Mouse (Mus musculus) forebrain, embryonic 14.5 days (tissue): ENCODE data around the gene Cstad. TPM values are rescaled to one million over a fixed set of nuclear protein-coding genes. Genes with fewer than 3 reads are reported as not detected.
A peak's percentile ranks its signal among the peaks of the same experiment; 100 is the strongest.

ENCODE experiments used
- ATAC-seq: fragments of 200-750 bp; cut with Nextera tagmentation; 2 replicates; pipeline ENCODE4 v1.8.0; 2017; ENCODE audit warnings: mild to moderate bottlenecking, moderate library complexity
- DNase-seq: peaks from one replicate; pipeline ENCODE4 v3.0.0-alpha.2; 2015; ENCODE audit warnings: low spot score
- H3K27ac ChIP-seq: fragments of 300-500 bp; sonication (generic); 2 replicates; pipeline ENCODE4 v1.5.1; 2014; ENCODE audit warnings: low read depth, mild to moderate bottlenecking, control low read depth, low read length, moderate library complexity
- H3K27me3 ChIP-seq: fragments of 300-500 bp; sonication (generic); replicated peaks from 2 replicates; pipeline ENCODE4 v1.6.1; 2014; ENCODE audit warnings: low read length, control low read depth, mixed read lengths; ENCODE audit not compliant: control insufficient read depth, insufficient read depth
- H3K36me3 ChIP-seq: fragments of 300-500 bp; sonication (generic); 2 replicates; pipeline ENCODE4 v1.6.1; 2014; ENCODE audit warnings: low read length, control low read depth; ENCODE audit not compliant: control insufficient read depth, insufficient read depth
- H3K4me1 ChIP-seq: fragments of 300-500 bp; sonication (generic); 2 replicates; pipeline ENCODE4 v1.6.1; 2014; ENCODE audit warnings: antibody characterized with exemption, low read length, control low read depth; ENCODE audit not compliant: control insufficient read depth, insufficient read depth
- H3K4me2 ChIP-seq: fragments of 300-500 bp; sonication (generic); 2 replicates; pipeline ENCODE4 v1.6.1; 2014; ENCODE audit warnings: mild to moderate bottlenecking, control low read depth, low read length
- H3K4me3 ChIP-seq: fragments of 300-500 bp; sonication (generic); 2 replicates; pipeline ENCODE4 v1.5.1; 2014; ENCODE audit warnings: low read depth, low read length, control low read depth
- H3K9ac ChIP-seq: fragments of 300-500 bp; sonication (generic); 2 replicates; pipeline ENCODE4 v1.6.1; 2014; ENCODE audit warnings: mild to moderate bottlenecking, low read length, control low read depth, moderate library complexity
- H3K9me3 ChIP-seq: fragments of 300-500 bp; sonication (generic); replicated peaks from 2 replicates; pipeline ENCODE4 v1.6.1; 2016; ENCODE audit warnings: low read length, control low read depth, mixed read lengths; ENCODE audit not compliant: control insufficient read depth
- WGBS: fragments of 180-500 bp; shearing (Covaris S2); extraction: QIAGEN DNeasy Blood & Tissue Kit; methylation state at CpG from one replicate; pipeline ENCODE4 v1.1.7; 2014; 5-methylcytosine and 5-hydroxymethylcytosine counted together
- polyA plus RNA-seq: library from polyadenylated mRNA; unstranded; fragments of >200 nt; fragmentation: Nextera tagmentation; extraction: Ambion mirVana; gene quantifications from 2 replicates; pipeline ENCODE4 v1.2.1, GENCODE M21; 2014

The Cstad gene
- polyA plus RNA-seq, 1 experiment from 2014 or later = 1.2 TPM

- peaks cover 38% of the 10 kb centered on the region for H3K4me1 ChIP-seq
- H3K9me3 ChIP-seq = no peaks in the 10 kb centered on the region
- peak overlapping the region; percentile 13; the same call in 1 of the 2 replicates for H3K9ac ChIP-seq
- H3K4me3 ChIP-seq = no peak overlapping the region
- no peaks in the 10 kb centered on the region for H3K27me3 ChIP-seq
- DNase-seq (no peak), ATAC-seq (no peak)
- H3K36me3 ChIP-seq = no peaks in the 10 kb centered on the region
- 20% methylated on average over 20 of the region's 20 CpGs for WGBS
- H3K27ac ChIP-seq = peak overlapping the region; percentile 44; the same call in 1 of the 2 replicates
- H3K4me2 ChIP-seq = no peak overlapping the region
These were observed 6.4 kb downstream of the Cstad start for GRCm38 (mm10) chr2:30600965-30601841.

DNA sequence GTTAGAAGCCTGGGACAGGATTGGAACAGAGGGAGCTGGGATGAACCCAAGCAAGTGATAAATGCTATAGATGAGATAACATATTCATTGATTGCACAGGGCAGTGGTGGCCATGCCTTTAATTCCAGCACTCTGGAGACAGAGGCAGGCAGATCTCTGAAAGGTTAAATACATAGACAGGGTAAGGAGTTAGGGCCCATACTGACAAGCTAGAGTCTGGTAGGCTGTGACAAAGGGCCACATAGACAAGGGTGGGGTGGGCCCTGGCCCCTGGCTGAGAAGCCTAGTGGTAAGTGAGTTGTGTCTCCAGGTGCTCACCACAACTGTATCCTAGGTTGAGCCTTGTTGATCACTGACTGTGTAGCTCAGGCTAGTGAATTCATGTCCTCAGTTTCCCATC is 7.6 kb downstream of the Cstad start:
- Histone ChIP-seq H3K4me2 (no peak overlapping the region), H3K4me3 (no peak overlapping the region), H3K9ac (no peak overlapping the region), H3K27ac (no peak overlapping the region), H3K4me1 (peaks cover 51% of the 10 kb centered on the region), H3K36me3 (no peaks in the 10 kb centered on the region), H3K9me3 (no peaks in the 10 kb centered on the region), H3K27me3 (no peaks in the 10 kb centered on the region)
- ATAC-seq (no peak), DNase-seq (no peak)

- no peak overlapping the region for H3K4me2 ChIP-seq
- H3K9ac ChIP-seq = no peak overlapping the region
- no peak overlapping the region for H3K4me3 ChIP-seq
- no peak for ATAC-seq
- 64% methylated on average over 5 of the region's 5 CpGs for WGBS
- no peak for DNase-seq
- no peaks in the 10 kb centered on the region for H3K27me3 ChIP-seq
- no peaks in the 10 kb centered on the region for H3K9me3 ChIP-seq
- H3K4me1 ChIP-seq = peaks cover 61% of the 10 kb centered on the region
- H3K27ac ChIP-seq = no peak overlapping the region
- H3K36me3 ChIP-seq = no peaks in the 10 kb centered on the region
These were observed 8.9 kb downstream of the Cstad start for GRCm38 (mm10) chr2:30603731-30604130.

- H3K27ac ChIP-seq = peak overlapping the region; percentile 89
- peak overlapping the region; percentile 42 for H3K4me2 ChIP-seq
- H3K27me3 ChIP-seq = no peaks in the 10 kb centered on the region
- H3K36me3 ChIP-seq = no peaks in the 10 kb centered on the region
- 2% methylated on average over 32 of the region's 32 CpGs for WGBS
- H3K9me3 ChIP-seq = no peaks in the 10 kb centered on the region
- H3K4me3 ChIP-seq = 0 out of 2 replicates have a peak overlapping the region, but pooled peaks have one; percentile 0
- H3K9ac ChIP-seq = peak overlapping the region; percentile 21
- DNase-seq (peak; percentile 74), ATAC-seq (peak; percentile 49)
- H3K4me1 ChIP-seq = peaks cover 61% of the 10 kb centered on the region
These were observed 10.3 kb downstream of the Cstad start for GRCm38 (mm10) chr2:30604880-30605761.

DNA sequence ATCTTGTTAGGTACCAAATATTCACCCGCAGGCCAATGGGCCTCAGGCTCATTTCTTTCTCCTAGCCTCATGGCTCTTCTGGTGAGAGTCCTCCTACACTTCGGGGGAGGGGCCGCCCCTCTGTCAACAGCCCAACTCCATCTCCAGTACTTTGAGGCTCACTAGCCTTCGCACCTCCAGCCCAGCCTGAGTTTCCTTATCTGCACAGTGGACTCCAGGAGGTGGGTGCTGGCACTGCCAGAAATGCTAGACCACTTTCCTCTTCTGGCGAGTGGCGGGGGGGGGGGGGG is 10.9 kb downstream of the Cstad start:
- Histone ChIP-seq H3K4me1 (peaks cover 57% of the 10 kb centered on the region), H3K4me2 (peak overlapping the region; percentile 42), H3K36me3 (no peaks in the 10 kb centered on the region), H3K4me3 (no peak overlapping the region), H3K9me3 (no peaks in the 10 kb centered on the region), H3K27me3 (no peaks in the 10 kb centered on the region), H3K9ac (peak overlapping the region; percentile 21; the same call in 1 of the 2 replicates), H3K27ac (peak overlapping the region; percentile 89)
- WGBS = 15% methylated on average over 5 of the region's 6 CpGs
- no peak for ATAC-seq
- DNase-seq = no peak

DNA sequence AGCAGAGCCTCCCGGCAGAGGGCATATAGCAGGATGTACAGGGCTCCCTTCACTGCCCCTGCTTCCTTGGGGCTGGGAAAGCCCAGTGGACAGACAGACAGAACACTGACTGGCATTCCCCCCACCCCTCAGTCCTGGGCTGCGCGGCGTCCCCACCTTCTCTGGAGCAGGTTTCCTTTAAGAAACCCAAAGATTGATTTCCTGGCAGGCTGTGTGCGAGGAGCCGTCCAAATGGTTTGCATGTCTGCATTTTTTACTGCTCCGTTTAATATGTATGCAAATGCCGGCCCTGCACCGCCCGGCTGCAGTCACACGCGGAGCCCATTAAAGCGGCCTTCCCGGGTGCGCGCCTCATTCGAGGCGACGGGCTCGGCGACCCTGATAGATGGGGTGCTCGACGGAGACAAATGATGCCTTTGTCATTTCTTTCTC is 11.8 kb downstream of the Cstad start:
- no peaks in the 10 kb centered on the region for H3K27me3 ChIP-seq
- peak overlapping the region; percentile 55 for H3K9ac ChIP-seq

DNA sequence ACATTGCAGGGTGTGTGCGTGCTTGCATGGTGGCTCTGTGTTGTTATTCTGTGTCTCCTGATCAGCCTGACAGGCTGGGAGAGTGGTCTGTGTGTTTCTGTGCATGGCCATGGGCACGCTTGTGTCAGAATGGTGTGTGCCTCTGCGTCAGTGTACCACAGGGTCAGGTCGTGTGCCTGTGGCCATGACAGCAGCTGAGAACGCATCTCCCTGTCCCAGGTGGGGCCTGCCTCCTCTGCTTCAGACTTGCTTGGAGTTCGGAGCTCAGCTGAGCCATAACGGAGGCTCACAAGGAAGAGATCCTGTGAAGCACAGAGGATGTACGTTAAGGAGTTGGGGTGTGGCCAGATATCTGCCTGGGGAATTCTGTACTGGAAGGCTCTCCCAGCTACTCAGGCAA is 13.1 kb downstream of the Cstad start:
- H3K27ac ChIP-seq = peak overlapping the region; percentile 89
- no peak overlapping the region for H3K4me2 ChIP-seq
- no peak overlapping the region for H3K9ac ChIP-seq
- H3K4me1 ChIP-seq = peaks cover 46% of the 10 kb centered on the region
- no peak for ATAC-seq
- no peak overlapping the region for H3K4me3 ChIP-seq
- WGBS = 77% methylated on average over 8 of the region's 8 CpGs
- H3K27me3 ChIP-seq = no peaks in the 10 kb centered on the region
- H3K36me3 ChIP-seq = no peaks in the 10 kb centered on the region
- H3K9me3 ChIP-seq = no peaks in the 10 kb centered on the region
- DNase-seq = no peak

More for the DNA sequence above, 11.8 kb downstream of the Cstad start:
- Histone ChIP-seq H3K4me3 (no peak overlapping the region; the same call in 1 of the 2 replicates), H3K27ac (peak overlapping the region; percentile 89), H3K4me1 (peaks cover 51% of the 10 kb centered on the region), H3K4me2 (peak overlapping the region; percentile 33), H3K9me3 (no peaks in the 10 kb centered on the region), H3K36me3 (no peaks in the 10 kb centered on the region)
- ATAC-seq (peak; percentile 59), DNase-seq (peak; percentile 87)
- WGBS = 5% methylated on average over 23 of the region's 23 CpGs

DNA sequence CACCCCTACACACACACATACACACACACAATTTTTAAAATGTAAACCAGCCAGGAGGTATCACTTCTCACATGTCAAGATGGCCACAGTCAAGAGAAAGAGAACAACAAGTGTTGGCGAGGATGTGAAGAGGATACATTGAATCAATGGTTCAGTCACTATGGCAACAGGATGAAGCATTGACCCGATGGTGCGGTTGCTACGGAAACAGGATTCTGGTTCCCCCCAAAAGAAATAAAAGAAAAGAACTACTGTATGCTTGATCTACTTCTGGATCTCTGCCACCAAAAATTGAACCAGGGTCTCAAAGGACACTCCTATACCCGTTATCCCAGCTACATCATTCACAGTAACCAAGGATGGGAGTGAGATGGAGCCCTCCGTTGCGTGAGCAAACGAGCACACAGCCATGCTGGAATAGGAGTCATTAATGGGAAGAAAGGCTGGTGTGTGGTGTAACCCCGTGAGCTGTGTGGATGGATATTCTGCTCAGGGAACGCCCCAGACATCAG is 13.9 kb downstream of the Cstad start:
- H3K4me1 ChIP-seq = peaks cover 47% of the 10 kb centered on the region
- H3K27ac ChIP-seq = no peak overlapping the region; the same call in 1 of the 2 replicates
- ATAC-seq = no peak

More for the DNA sequence above, 13.9 kb downstream of the Cstad start:
- Histone ChIP-seq H3K4me3 (no peak overlapping the region), H3K4me2 (no peak overlapping the region), H3K36me3 (no peaks in the 10 kb centered on the region), H3K9me3 (no peaks in the 10 kb centered on the region), H3K9ac (no peak overlapping the region), H3K27me3 (no peaks in the 10 kb centered on the region)
- 37% methylated on average over 10 of the region's 10 CpGs for WGBS
- no peak for DNase-seq
